Mouse (Mus musculus) layer of hippocampus, postnatal 14 days (tissue): ENCODE measurements around the gene Olfr339. TPM values are rescaled to one million over a fixed set of nuclear protein-coding genes. Genes with fewer than 3 reads are reported as not detected.
"Not testable (repeated sequence)": the region's sequence is repeated elsewhere in the genome, so short reads cannot be mapped to it uniquely, and the experiment has no call there.

Experiments
- DNase-seq, 2 experiments: peaks; one replicate each; pipeline ENCODE4 v3.0.0; 2021 to 2022; ENCODE audit warnings: low spot score in 2 of 2, mixed read lengths in 1 of 2
- long read RNA-seq, 2 experiments: library from polyadenylated mRNA; stranded (forward); transcript quantifications; one replicate each; pipeline ENCODE4 v2.0.0; 2021
- total RNA-seq, 2 experiments: library from RNA; stranded (reverse); gene quantifications; 2 replicates each; pipeline ENCODE4 v1.2.3; 2021

Gene Olfr339
- total RNA-seq: not detected
- long read RNA-seq, experiment 1: 0 reads
- long read RNA-seq, experiment 2: 0 reads

- DNase-seq: no peak
These were observed at the start of gene Olfr339 for GRCm38 (mm10) chr2:36418647-36419046. Olfr339 (plus strand) TSS chr2:36418947.

- DNase-seq: no peak
These were observed 45.5 kb upstream of the Olfr339 start, which contains the start of gene Olfr338 for GRCm38 (mm10) chr2:36373219-36373618. Olfr338 (plus strand) TSS chr2:36373519.

GRCm38 (mm10) chr2:36415174-36415573 lies 3.6 kb upstream of the Olfr339 start:
- DNase-seq: not testable (repeated sequence)

GRCm38 (mm10) chr2:36415591-36415990 lies 3.2 kb upstream of the Olfr339 start:
- not testable (repeated sequence) for DNase-seq

- DNase-seq: no peak
These were observed 33.5 kb downstream of the Olfr339 start, which contains the start of gene Olfr340 for GRCm38 (mm10) chr2:36452287-36452686. Olfr340 (plus strand) TSS chr2:36452587.

- no peak for DNase-seq
These were observed 54.9 kb downstream of the Olfr339 start for GRCm38 (mm10) chr2:36473634-36474033.

Other genes with a start within 250 kb of the Olfr339 start
- 10 to 100 TPM; 16.4 to 19.6 TPM for gene Ptgs1, start 188.5 kb upstream of the Olfr339 start, total RNA-seq
- gene Olfr338, start 45.4 kb upstream of the Olfr339 start, total RNA-seq: under 1 TPM in 1 of 2 experiments, not detected in 1; 0.05 TPM
- gene Olfr340, start 33.6 kb downstream of the Olfr339 start, total RNA-seq: not detected
- gene Olfr341, start 63.5 kb downstream of the Olfr339 start, total RNA-seq: not detected
- gene Olfr342, start 106.1 kb downstream of the Olfr339 start, total RNA-seq: not detected
- under 1 TPM; 0.05 to 0.07 TPM for gene Olfr344, start 147.7 kb downstream of the Olfr339 start, total RNA-seq
- not detected for gene Olfr345, start 221.1 kb downstream of the Olfr339 start, total RNA-seq